Mouse (Mus musculus): ENCODE measurements at regions not wholly inside any gene's neighbourhood (a gene's known extent, or its start where the extent isn't known, plus 50 kb on each side); places are given as distances from the start of the nearest gene placed in this dataset.

GRCm38 (mm10) chr3:101712666-101713065, 108.2 kb upstream of the Atp1a1 start:
- DNase-seq (ENCODE audit: low read depth), result peak; percentile 15
- TF ChIP-seq CTCF (IDR thresholded peaks at IDR 0.05; ENCODE audit: borderline replicate concordance, extremely low read depth, insufficient read depth, insufficient read length) (no peak), POLR2A (IDR thresholded peaks at IDR 0.05; ENCODE audit: borderline replicate concordance, extremely low read depth, insufficient read depth, insufficient read length, poor library complexity, severe bottlenecking) (no peak)

GRCm38 (mm10) chr3:101711594-101712171, 107.2 kb upstream of the Atp1a1 start:
- no peak for TF ChIP-seq CTCF (IDR thresholded peaks at IDR 0.05; ENCODE audit: borderline replicate concordance, extremely low read depth, insufficient read depth, insufficient read length)
- no peak for TF ChIP-seq POLR2A (IDR thresholded peaks at IDR 0.05; ENCODE audit: borderline replicate concordance, extremely low read depth, insufficient read depth, insufficient read length, poor library complexity, severe bottlenecking)
- DNase-seq (ENCODE audit: low read depth), result peak; percentile 82

GRCm38 (mm10) chr3:101709379-101709970, 105.0 kb upstream of the Atp1a1 start:
- DNase-seq (ENCODE audit: low read depth), result peak; percentile 31
- TF ChIP-seq POLR2A (IDR thresholded peaks at IDR 0.05; ENCODE audit: borderline replicate concordance, extremely low read depth, insufficient read depth, insufficient read length, poor library complexity, severe bottlenecking) (no peak), CTCF (IDR thresholded peaks at IDR 0.05; ENCODE audit: borderline replicate concordance, extremely low read depth, insufficient read depth, insufficient read length) (no peak)

- peak; percentile 35 for DNase-seq (ENCODE audit: low read depth)
- no peak for TF ChIP-seq POLR2A (IDR thresholded peaks at IDR 0.05; ENCODE audit: borderline replicate concordance, extremely low read depth, insufficient read depth, insufficient read length, poor library complexity, severe bottlenecking)
- TF ChIP-seq CTCF (IDR thresholded peaks at IDR 0.05; ENCODE audit: borderline replicate concordance, extremely low read depth, insufficient read depth, insufficient read length), result no peak
Observed at GRCm38 (mm10) chr3:101708821-101709220, 104.3 kb upstream of the Atp1a1 start.

GRCm38 (mm10) chr3:101704919-101705318, 100.4 kb upstream of the Atp1a1 start:
- TF ChIP-seq POLR2A (IDR thresholded peaks at IDR 0.05; ENCODE audit: borderline replicate concordance, extremely low read depth, insufficient read depth, insufficient read length, poor library complexity, severe bottlenecking) (no peak), CTCF (IDR thresholded peaks at IDR 0.05; ENCODE audit: borderline replicate concordance, extremely low read depth, insufficient read depth, insufficient read length) (no peak)
- no peak for DNase-seq (ENCODE audit: low read depth)

GRCm38 (mm10) chr3:101704326-101704725, 99.8 kb upstream of the Atp1a1 start:
- no peak for TF ChIP-seq POLR2A (IDR thresholded peaks at IDR 0.05; ENCODE audit: borderline replicate concordance, extremely low read depth, insufficient read depth, insufficient read length, poor library complexity, severe bottlenecking)
- TF ChIP-seq CTCF (IDR thresholded peaks at IDR 0.05; ENCODE audit: borderline replicate concordance, extremely low read depth, insufficient read depth, insufficient read length), result no peak
- no peak for DNase-seq (ENCODE audit: low read depth)

GRCm38 (mm10) chr3:101701763-101702173, 97.3 kb upstream of the Atp1a1 start:
- peak; percentile 89 for DNase-seq (ENCODE audit: low read depth)
- no peak for TF ChIP-seq POLR2A (IDR thresholded peaks at IDR 0.05; ENCODE audit: borderline replicate concordance, extremely low read depth, insufficient read depth, insufficient read length, poor library complexity, severe bottlenecking)
- TF ChIP-seq CTCF (IDR thresholded peaks at IDR 0.05; ENCODE audit: borderline replicate concordance, extremely low read depth, insufficient read depth, insufficient read length), result no peak

- peak; percentile 67 for DNase-seq (ENCODE audit: low read depth)
- TF ChIP-seq CTCF (IDR thresholded peaks at IDR 0.05; ENCODE audit: borderline replicate concordance, extremely low read depth, insufficient read depth, insufficient read length), result no peak
- no peak for TF ChIP-seq POLR2A (IDR thresholded peaks at IDR 0.05; ENCODE audit: borderline replicate concordance, extremely low read depth, insufficient read depth, insufficient read length, poor library complexity, severe bottlenecking)
Observed at GRCm38 (mm10) chr3:101700974-101701610, 96.6 kb upstream of the Atp1a1 start.

- DNase-seq (ENCODE audit: low read depth), result peak; percentile 38
- TF ChIP-seq POLR2A (IDR thresholded peaks at IDR 0.05; ENCODE audit: borderline replicate concordance, extremely low read depth, insufficient read depth, insufficient read length, poor library complexity, severe bottlenecking) (no peak), CTCF (IDR thresholded peaks at IDR 0.05; ENCODE audit: borderline replicate concordance, extremely low read depth, insufficient read depth, insufficient read length) (no peak)
Observed at GRCm38 (mm10) chr3:101699929-101700681, 95.6 kb upstream of the Atp1a1 start.

- TF ChIP-seq POLR2A (IDR thresholded peaks at IDR 0.05; ENCODE audit: borderline replicate concordance, extremely low read depth, insufficient read depth, insufficient read length, poor library complexity, severe bottlenecking), result no peak
- no peak for TF ChIP-seq CTCF (IDR thresholded peaks at IDR 0.05; ENCODE audit: borderline replicate concordance, extremely low read depth, insufficient read depth, insufficient read length)
- no peak for DNase-seq (ENCODE audit: low read depth)
Observed at GRCm38 (mm10) chr3:101696832-101697231, 92.3 kb upstream of the Atp1a1 start.

GRCm38 (mm10) chr3:101694311-101694710, 89.8 kb upstream of the Atp1a1 start:
- TF ChIP-seq CTCF (IDR thresholded peaks at IDR 0.05; ENCODE audit: borderline replicate concordance, extremely low read depth, insufficient read depth, insufficient read length) (no peak), POLR2A (IDR thresholded peaks at IDR 0.05; ENCODE audit: borderline replicate concordance, extremely low read depth, insufficient read depth, insufficient read length, poor library complexity, severe bottlenecking) (no peak)

More at GRCm38 (mm10) chr3:101694311-101694710, 89.8 kb upstream of the Atp1a1 start:
- DNase-seq (ENCODE audit: low read depth), result no peak

All from brain, embryonic 14.5 days (tissue).